ENCODE assay signal across 15 mouse cellular contexts in the genomic region with DNA sequence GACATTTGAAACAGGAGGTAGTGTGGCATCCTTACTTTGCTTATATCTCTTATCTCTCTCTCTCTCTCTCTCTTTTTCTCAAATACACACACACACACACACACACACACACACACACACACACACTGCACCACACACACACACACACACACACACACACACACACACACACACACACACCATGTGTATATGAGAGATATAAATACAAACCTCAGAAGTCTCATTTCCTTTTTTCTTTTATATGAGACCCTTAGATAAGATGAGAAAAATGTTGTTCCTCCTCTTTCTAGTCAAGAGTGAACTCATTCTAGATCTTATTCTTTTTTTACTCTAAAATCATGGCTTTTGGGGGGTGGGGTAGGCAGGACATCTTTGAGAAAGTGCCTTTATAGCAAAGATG.
"Had no signal": no experiment of that assay in that cellular context is flagged by ENCODE, and none has a peak within 500 bp of the region (broad histone marks: within the 10 kb centered on the region; RNA-seq: fewer than 3 reads in every experiment).

No protein-coding gene starts in this region.

- H3K9ac ChIP-seq: neural tube, embryonic 12.5 days; neural tube, embryonic 13.5 days; neural tube, embryonic 15.5 days; stomach, embryonic 15.5 days had no signal

- H3K36me3 ChIP-seq: neural tube, embryonic 12.5 days; neural tube, embryonic 13.5 days; neural tube, embryonic 15.5 days; stomach, embryonic 15.5 days had no signal

- H3K27ac ChIP-seq: neural tube, embryonic 12.5 days; neural tube, embryonic 13.5 days; neural tube, embryonic 15.5 days; stomach, embryonic 15.5 days; stomach, postnatal 0 days had no signal

- H3K4me3 ChIP-seq: neural tube, embryonic 12.5 days; neural tube, embryonic 13.5 days; neural tube, embryonic 15.5 days; stomach, embryonic 15.5 days had no signal

- H3K9me3 ChIP-seq: neural tube, embryonic 12.5 days; neural tube, embryonic 13.5 days; neural tube, embryonic 15.5 days; stomach, embryonic 15.5 days had no signal

- H3K4me1 ChIP-seq: neural tube, embryonic 12.5 days; neural tube, embryonic 13.5 days; neural tube, embryonic 15.5 days; stomach, embryonic 15.5 days had no signal

- H3K27me3 ChIP-seq: neural tube, embryonic 12.5 days; neural tube, embryonic 13.5 days; neural tube, embryonic 15.5 days; stomach, embryonic 15.5 days had no signal

- DNase-seq: right cerebral cortex, postnatal 14 days; right cerebral cortex, postnatal 25 days; right cerebral cortex, postnatal 4 days; spleen, adult 18-20 months; thymus, adult 18-20 months; thymus, adult 2 months; thymus, postnatal 14 days; thymus, postnatal 25 days; thymus, postnatal 36 days; thymus, postnatal 4 days had no signal
